Mouse (Mus musculus): Measurements from ENCODE around the gene Topors. TPM values are rescaled to one million over a fixed set of nuclear protein-coding genes. Genes with fewer than 3 reads are reported as not detected.
A peak's percentile ranks its signal among the peaks of the same experiment; 100 is the strongest.

Topors gene
- polyA plus RNA-seq, 1 experiment from 2014 or later = 35.0 TPM

- WGBS = 76% methylated on average over 5 of the region's 5 CpGs
- no peaks in the 10 kb centered on the region for H3K27me3 ChIP-seq
These were observed 43.6 kb downstream of the Topors start for GRCm38 (mm10) chr4:40226095-40226494.

GRCm38 (mm10) chr4:40221876-40222585, 47.6 kb downstream of the Topors start:
- no peak for ATAC-seq
- Histone ChIP-seq H3K27ac (no peak overlapping the region), H3K4me2 (replicated peaks) (no peak overlapping the region), H3K9me3 (no peaks in the 10 kb centered on the region), H3K27me3 (no peaks in the 10 kb centered on the region), H3K9ac (replicated peaks) (no peak overlapping the region), H3K4me3 (replicated peaks) (no peak overlapping the region), H3K36me3 (no peaks in the 10 kb centered on the region), H3K4me1 (replicated peaks) (peaks cover 10% of the 10 kb centered on the region; the same call in 1 of the 2 replicates)
- 43% methylated on average over 21 of the region's 21 CpGs for WGBS

More at GRCm38 (mm10) chr4:40226095-40226494, 43.6 kb downstream of the Topors start:
- H3K4me1 ChIP-seq (replicated peaks) = 0 out of 2 replicates have a peak, but pooled peaks cover 4% of the 10 kb centered on the region
- ATAC-seq = no peak
- no peaks in the 10 kb centered on the region for H3K36me3 ChIP-seq
- no peaks in the 10 kb centered on the region for H3K9me3 ChIP-seq
- no peak overlapping the region for H3K4me3 ChIP-seq (replicated peaks)
- no peak overlapping the region for H3K27ac ChIP-seq
- no peak overlapping the region for H3K4me2 ChIP-seq (replicated peaks)
- no peak overlapping the region for H3K9ac ChIP-seq (replicated peaks)

DNA sequence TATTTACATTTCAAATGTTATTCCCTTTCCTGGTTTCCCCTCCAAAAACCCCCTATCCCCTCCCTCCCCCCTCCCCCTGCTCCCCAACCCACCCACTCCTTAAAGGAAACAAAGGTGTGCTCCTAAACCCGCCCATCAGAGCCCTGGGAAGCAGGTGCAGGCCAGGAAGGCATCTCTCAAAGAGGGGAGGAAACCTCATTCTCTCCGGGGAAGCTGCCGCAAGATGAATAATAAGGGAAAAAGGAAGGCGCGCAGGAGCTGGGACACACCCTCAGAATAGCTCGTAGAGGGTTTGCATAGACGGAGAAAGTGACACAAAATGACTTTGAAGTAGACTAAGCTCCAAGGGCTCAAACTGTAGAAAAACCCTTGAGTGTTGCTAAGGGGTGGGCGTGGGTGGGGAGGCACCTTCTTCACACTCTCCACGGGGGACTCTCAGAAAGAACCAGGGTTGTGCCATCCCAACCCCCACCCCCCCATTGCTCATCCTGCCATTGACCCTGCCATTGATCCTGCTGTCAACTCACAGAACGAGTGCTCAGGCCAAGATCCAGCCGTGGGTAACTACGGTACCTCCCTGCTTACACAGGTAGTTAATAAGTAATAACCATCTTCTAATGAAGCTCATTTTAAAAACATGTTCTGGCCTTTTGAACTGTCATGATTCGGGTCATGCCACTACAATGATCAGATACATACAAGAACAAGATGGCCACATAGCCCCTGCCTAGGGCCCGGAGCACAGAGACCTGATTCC, 48.5 kb downstream of the Topors start:
- H3K36me3 ChIP-seq = no peaks in the 10 kb centered on the region
- H3K9me3 ChIP-seq = no peaks in the 10 kb centered on the region
- H3K27ac ChIP-seq = no peak overlapping the region
- ATAC-seq = 0 out of 2 replicates have a peak, but pooled peaks have one; percentile 27
- no peaks in the 10 kb centered on the region for H3K27me3 ChIP-seq
- 38% methylated on average over 14 of the region's 14 CpGs for WGBS
- H3K4me2 ChIP-seq (replicated peaks) = peak overlapping the region; percentile 28; the same call in 1 of the 2 replicates
- H3K4me3 ChIP-seq (replicated peaks) = no peak overlapping the region
- peaks cover 10% of the 10 kb centered on the region; the same call in 1 of the 2 replicates for H3K4me1 ChIP-seq (replicated peaks)
- H3K9ac ChIP-seq (replicated peaks) = no peak overlapping the region

DNA sequence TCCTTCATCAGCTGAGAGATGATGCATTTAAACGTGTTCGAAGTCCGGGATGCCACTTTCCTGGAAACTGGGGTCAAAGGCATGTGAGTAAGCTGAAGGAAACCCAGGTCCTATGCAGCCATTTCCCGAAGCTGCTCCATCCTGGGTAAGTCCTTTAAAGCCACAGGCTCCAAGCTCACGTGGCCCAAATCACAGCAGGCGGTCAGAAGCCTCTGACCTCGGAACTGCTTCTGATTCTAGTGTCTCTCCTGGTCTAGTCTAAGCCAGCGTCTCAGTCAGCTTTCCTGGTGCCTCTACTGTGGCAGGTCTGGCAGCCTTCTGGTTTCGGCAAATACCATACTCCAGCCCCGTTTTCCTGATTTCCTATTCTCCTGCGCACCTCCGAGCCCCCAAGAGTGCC, 49.2 kb downstream of the Topors start:
- 24% methylated on average over 12 of the region's 12 CpGs for WGBS
- no peak for ATAC-seq
- Histone ChIP-seq H3K27ac (no peak overlapping the region), H3K36me3 (no peaks in the 10 kb centered on the region), H3K9ac (replicated peaks) (no peak overlapping the region; the same call in 1 of the 2 replicates), H3K4me2 (replicated peaks) (peak overlapping the region; percentile 28; the same call in 1 of the 2 replicates), H3K4me3 (replicated peaks) (no peak overlapping the region), H3K9me3 (no peaks in the 10 kb centered on the region), H3K4me1 (replicated peaks) (peaks cover 10% of the 10 kb centered on the region; the same call in 1 of the 2 replicates), H3K27me3 (no peaks in the 10 kb centered on the region)

- H3K4me3 ChIP-seq (replicated peaks) = no peak overlapping the region
- H3K36me3 ChIP-seq = no peaks in the 10 kb centered on the region
- H3K4me2 ChIP-seq (replicated peaks) = no peak overlapping the region
- H3K27me3 ChIP-seq = no peaks in the 10 kb centered on the region
- peaks cover 10% of the 10 kb centered on the region; the same call in 1 of the 2 replicates for H3K4me1 ChIP-seq (replicated peaks)
- ATAC-seq = peak; percentile 30; the same call in 1 of the 2 replicates
- no peak overlapping the region for H3K9ac ChIP-seq (replicated peaks)
- no peak overlapping the region for H3K27ac ChIP-seq
- 73% methylated on average over 7 of the region's 7 CpGs for WGBS
- H3K9me3 ChIP-seq = no peaks in the 10 kb centered on the region
These were observed 51.3 kb downstream of the Topors start for GRCm38 (mm10) chr4:40218382-40218781.

- Histone ChIP-seq H3K4me3 (replicated peaks) (no peak overlapping the region), H3K4me1 (replicated peaks) (peaks cover 10% of the 10 kb centered on the region; the same call in 1 of the 2 replicates), H3K27ac (no peak overlapping the region), H3K9ac (replicated peaks) (no peak overlapping the region), H3K36me3 (no peaks in the 10 kb centered on the region), H3K4me2 (replicated peaks) (no peak overlapping the region), H3K27me3 (no peaks in the 10 kb centered on the region), H3K9me3 (no peaks in the 10 kb centered on the region)
- no peak for ATAC-seq
- WGBS = 55% methylated on average over 3 of the region's 3 CpGs
These were observed 51.7 kb downstream of the Topors start for GRCm38 (mm10) chr4:40217910-40218309.

DNA sequence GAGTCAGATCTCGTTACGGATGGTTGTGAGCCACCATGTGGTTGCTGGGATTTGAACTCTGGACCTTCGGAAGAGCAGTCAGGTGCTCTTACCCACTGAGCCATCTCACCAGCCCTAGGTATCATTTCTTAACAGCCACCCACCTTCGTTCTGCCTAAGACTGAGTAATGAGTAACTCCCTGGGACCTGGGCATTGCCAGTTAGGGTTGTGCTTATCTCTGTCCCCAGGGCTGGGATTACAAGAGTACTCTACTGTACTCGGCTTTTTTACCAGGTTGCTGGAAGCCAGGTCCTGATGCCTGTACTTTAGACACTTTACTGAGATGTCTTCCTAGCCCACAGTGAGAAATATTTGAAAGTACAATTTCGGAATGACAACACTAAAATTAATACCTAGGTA, 57.5 kb downstream of the Topors start:
- Histone ChIP-seq H3K9me3 (no peaks in the 10 kb centered on the region), H3K27ac (no peak overlapping the region), H3K9ac (replicated peaks) (no peak overlapping the region), H3K4me1 (replicated peaks) (no peaks in the 10 kb centered on the region), H3K4me3 (replicated peaks) (no peak overlapping the region), H3K27me3 (no peaks in the 10 kb centered on the region), H3K36me3 (no peaks in the 10 kb centered on the region), H3K4me2 (replicated peaks) (no peak overlapping the region)
- ATAC-seq = no peak
- 93% methylated on average over 4 of the region's 6 CpGs for WGBS

Other genes with a start within 250 kb of the Topors start
- gene Aco1, start 126.8 kb downstream of the Topors start, polyA plus RNA-seq (2015; fragmentation: Nextera tagmentation; extraction: Ambion mirVana) = 45.3 and 46.6 TPM in 2 replicates
- gene Ddx58, start 30.0 kb downstream of the Topors start, polyA plus RNA-seq (2015; fragmentation: Nextera tagmentation; extraction: Ambion mirVana) = 3.0 and 3.1 TPM in 2 replicates
- gene Smim27, start 271 bp downstream of the Topors start, polyA plus RNA-seq (2015; fragmentation: Nextera tagmentation; extraction: Ambion mirVana) = 20.9 and 23.0 TPM in 2 replicates
- gene Ndufb6, start 9.6 kb upstream of the Topors start, polyA plus RNA-seq (2015; fragmentation: Nextera tagmentation; extraction: Ambion mirVana) = 280 and 282 TPM in 2 replicates
- gene Tmem215, start 202.3 kb upstream of the Topors start, polyA plus RNA-seq (2015; fragmentation: Nextera tagmentation; extraction: Ambion mirVana) = 0.13 and 0.17 TPM in 2 replicates